12 mouse cellular contexts compared by ENCODE assay signal in the genomic region with DNA sequence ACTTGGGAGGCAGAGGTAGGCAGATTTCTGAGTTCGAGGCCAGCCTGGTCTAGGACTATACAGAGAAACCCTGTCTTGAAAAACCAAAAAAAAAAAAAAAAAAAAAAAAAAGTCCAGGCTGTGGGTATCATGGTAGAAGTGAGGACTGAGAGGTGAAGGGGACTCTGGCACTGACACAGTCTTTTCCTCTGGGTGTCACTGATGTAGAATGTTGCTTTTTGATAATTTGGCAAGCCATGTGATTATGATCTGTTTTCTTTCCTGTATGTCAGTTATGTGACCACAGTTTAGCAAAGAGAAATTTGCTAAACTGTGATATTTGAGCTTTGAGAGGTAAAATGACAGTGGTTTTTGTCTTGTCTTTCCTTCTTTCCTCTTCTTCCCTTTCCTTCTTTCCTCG.
"Had no signal": no experiment of that assay in that cellular context is flagged by ENCODE, and none has a peak within 500 bp of the region (broad histone marks: within the 10 kb centered on the region; RNA-seq: fewer than 3 reads in every experiment).

No protein-coding gene starts in this region.

- ATAC-seq: liver, postnatal 0 days had no signal

- DNase-seq: kidney, adult 9 months; kidney, postnatal 14 days; layer of hippocampus, postnatal 36 days; liver; liver, embryonic 13.5 days; liver, postnatal 0 days; lung, postnatal 14 days; midbrain, embryonic 14.5 days; retina, postnatal 1 day; right cerebral cortex, postnatal 4 days; thymus, adult 2 months; thymus, postnatal 25 days had no signal
